Mouse (Mus musculus): ENCODE measurements around the gene Mtf1.

Gene Mtf1

DNA sequence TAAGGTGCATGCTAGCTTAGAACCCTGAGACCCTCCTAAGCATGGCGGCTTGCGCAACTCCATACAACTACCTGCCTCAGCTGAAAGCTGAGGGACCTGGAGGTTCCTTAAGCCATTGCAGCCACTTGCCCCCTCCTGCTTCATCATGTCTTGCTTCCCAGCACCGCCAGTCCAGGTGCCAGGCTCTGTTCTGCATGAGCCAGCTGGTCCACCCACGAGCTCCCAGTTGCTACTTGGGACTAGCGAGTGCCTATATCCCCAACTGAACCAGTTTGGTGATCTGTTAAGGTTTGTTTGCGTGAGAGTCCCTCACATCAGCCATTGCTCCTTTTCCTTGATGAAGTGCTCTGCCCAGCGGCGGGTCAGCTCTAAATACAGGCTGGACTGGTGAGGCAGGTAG is 54.4 kb downstream of the Mtf1 start:
- no peak for DNase-seq (ENCODE audit: low spot score)

DNA sequence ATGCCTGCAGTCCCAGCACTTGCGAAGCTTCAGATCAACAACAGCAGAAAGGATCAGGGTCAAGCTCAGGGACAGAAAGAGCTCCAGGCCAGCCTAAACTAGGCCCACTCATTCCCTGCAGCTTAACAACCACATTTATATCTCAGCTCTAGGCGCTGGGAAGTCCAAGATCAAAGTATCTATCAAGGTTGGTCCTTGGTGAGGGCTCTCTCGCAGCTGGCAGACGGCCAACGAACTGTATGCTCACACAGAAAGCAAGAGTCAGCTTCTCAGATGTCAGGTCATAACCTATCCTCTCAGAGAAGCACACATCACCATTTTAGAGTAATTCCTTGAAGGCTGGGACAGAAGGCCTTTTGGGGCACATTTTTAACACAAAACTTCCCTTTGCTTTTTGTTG is 56.5 kb downstream of the Mtf1 start:
- no peak for DNase-seq (ENCODE audit: low spot score)

DNA sequence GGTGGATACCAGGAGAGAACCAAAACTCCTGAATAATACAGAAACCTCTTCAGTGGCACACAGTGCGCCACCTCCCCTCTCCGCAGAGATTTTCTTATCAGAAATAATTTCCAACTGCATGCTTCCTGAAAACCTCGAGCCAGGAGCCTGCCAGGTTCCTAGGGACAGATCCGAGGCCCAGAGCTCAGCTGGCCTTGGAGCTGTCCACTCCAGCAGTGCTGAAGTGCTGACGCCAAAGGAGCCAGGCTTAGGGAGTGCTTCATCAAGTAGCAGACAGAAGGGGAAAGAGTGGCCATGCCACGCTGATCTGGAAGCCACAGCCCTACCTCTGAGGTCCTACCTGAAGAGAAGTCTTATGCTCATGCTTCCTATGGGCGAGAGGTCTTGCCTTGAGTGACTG is 58.5 kb downstream of the Mtf1 start:
- DNase-seq (ENCODE audit: low spot score): peak; percentile 87

DNA sequence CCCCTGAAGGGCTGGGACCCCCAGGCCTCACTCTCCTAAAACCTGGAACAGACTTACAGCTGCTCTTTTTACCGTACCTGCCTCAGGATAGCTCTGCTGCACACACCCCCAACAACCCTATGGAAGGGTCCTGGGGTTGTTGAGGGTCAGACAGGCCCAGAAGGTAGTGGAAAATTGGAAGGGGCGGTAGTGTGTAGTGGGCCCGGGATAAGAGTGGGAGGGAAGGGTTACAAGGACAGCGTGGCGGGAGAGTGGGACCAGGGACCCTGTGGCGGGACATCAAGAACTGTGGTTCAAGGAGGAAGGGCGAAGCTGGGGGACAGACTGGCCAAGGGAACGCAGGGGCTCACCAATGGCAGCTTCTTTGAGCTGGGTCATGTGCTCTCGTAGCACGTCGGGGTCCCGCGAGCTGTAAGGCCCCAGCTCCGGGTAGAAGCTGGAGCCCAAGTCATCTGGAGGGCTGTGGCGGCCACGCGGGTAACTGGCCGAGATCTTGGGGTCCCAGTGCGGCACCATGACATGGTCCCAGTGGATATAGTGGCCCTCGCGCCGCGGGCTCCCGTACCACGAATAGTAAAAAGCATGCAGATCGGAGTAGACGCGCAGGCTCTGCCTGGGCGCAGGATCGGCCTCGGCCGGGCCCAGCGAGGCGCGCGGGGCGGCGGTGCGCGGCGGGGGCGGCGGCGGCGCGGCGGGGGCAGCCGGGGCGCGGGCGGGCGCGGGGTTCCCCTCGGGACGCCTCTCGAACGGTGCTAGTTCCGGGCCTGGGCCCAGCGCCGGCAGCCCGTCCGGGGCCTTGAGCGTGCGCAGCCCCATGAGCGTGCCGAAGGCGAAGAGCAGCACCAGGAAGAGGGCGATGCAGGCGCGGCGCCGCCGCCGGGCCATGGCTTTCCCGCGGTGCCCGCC is 59.6 kb downstream of the Mtf1 start, which contains the start of gene Maneal:
Maneal (minus strand) TSS at position 889 of the 906 bp plus-strand sequence.
- DNase-seq (ENCODE audit: low spot score): peak; percentile 26

DNA sequence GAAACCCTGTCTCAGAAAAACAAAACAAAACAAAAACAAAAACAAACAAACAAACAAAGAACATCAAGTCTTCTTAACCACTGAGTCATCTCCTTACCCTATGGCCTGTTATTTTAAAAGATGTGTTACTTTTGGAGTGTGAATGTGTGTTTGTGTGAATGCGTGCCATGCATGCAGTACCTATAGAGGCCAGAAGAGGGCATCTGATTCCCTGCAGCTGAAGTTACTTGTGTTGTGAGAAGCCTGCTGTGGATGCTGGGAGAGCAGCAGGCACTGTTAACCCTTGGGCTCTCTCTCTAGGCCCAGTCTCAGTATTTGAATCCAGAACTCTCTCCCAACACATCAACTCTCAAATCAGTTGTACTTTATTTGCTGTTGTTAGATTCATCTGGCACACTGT is 70.8 kb downstream of the Mtf1 start:
- DNase-seq (ENCODE audit: low spot score): no peak

DNA sequence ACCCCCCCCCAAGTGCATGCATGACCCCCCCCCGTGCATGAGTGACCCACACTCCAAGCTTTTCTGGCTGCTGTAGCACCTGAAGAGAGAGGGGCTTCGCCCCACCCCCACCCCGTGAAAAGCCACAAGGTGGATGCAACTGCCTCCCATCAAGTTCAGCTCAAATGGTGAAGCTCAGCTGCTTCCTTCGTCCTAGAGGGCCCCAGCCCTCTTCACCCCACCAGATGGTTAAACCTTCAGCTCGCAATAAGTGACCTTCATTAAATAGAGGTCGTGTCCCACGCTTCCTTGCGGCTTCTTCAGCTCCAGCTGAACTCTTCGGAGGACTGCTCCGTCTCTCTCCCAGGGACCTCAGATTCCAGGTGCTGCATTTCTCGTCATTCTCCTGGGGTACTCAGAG is 78.7 kb downstream of the Mtf1 start, which contains the start of gene Epha10:
Epha10 (plus strand) TSS at position 301 of the 400 bp plus-strand sequence.
- no peak for DNase-seq (ENCODE audit: low spot score)

DNA sequence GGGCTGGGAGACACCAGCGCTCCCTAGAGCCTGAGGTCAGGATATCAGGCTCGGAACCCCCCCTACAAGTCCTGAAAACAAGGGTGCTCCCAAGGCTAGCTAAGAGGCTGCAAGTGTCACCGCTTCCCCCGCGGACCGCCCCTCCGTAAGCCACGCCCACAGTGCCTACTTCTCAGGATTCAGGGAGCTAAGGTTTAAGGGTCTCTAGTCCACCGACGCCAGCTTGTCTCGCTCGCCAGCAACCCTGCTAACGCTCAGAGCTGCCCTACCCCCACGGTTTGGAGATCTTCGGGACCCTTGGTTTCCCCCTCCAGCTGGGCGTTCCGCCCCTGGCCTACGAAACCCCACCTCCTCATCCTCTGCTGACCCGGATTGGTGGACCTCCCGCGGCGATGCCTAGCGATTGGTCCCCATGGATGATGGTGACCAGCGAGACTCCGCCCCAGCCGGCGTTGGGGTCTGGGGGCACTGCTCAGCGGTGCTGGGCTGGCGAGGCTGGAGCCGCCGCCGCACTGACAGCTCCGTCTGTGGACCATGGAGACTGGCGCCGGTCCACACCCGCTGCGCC is 79.5 kb downstream of the Mtf1 start:
- DNase-seq (ENCODE audit: low spot score): peak; percentile 94

DNA sequence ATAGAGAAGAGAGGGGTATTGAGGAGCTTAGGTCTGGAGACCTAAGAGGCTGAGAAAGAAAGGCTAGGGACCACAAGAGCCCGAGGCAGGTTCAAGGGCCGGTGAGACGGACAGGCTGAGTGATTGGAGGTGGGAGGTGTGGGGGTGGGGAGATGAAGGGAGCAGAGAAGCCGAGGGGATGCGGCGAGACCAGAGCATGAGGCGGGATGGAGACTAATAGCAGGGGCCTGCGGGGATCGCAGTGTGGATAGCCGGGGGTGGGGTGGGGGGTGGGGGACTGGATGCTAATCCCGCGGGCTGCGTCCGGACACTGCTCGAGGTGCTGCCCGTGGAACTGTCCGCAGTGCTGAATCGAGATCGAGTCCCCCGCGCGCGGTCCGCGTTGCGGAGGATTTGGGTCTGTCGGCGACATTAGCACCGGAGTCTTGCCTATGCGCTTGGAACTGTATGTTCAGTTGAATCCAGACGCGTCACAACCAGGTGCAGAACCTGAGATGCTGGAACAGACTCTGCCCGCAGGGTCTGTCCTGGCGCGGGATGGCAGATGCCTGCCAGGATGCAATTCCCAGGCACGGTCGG is 80.3 kb downstream of the Mtf1 start:
- peak; percentile 60 for DNase-seq (ENCODE audit: low spot score)

DNA sequence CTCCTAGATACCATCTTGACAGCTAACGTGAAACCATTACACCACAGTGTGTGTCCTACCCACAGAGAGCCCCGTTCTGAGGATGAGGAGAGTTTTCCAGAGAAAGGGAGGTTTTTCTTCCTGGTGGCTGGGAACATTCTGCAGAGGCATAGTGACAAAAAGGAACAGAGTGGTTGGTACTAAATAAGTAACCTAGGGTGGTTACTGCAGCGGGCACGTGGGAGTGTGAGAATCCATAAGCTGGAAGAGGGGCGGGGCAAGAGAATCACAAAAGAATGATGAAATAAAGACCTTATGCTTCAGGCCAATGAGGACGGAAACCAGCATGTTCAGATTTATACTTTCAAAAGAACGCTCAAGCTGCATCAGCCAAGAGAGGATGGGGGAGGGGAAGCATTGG is 86.8 kb downstream of the Mtf1 start:
- no peak for DNase-seq (ENCODE audit: low spot score)

DNA sequence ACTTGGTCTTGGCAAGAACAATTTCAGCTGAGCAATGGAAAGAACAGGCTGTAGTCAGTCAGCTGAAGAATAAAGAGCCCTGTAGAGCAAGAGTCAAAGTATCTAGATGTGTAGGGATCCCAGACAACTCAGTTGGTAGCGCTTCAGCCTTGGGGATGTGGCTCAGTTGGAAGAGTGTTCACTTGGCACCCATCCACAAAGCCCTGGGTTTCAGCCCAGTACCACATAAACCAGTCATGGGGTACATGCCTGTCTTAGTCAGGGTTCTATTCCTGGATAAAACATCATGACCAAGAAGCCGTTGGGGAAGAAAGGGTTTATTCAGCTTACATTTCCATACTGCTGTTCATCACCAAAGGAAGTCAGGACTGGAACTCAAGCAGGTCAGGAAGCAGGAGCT is 88.0 kb downstream of the Mtf1 start:
- DNase-seq (ENCODE audit: low spot score): no peak

DNA sequence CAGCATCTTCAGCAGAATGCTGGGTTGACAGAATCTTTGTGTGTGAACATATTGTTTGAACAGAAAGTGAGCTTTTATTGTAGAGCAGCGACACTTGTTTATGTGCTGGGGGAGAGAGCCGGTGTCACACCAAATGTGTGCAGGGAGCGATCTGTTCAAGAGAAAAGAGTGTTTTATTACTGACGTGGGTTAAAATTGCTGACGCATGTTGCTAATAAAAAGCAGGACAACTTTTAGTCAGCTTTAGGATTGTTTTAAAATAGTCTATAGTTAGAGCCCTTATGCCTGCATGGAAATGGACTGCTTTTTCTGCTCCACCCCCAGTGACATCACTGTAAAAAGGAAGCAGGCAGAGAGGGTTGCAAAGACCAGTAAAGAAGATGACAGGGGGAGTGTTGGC is 88.9 kb downstream of the Mtf1 start:
- no peak for DNase-seq (ENCODE audit: low spot score)

DNA sequence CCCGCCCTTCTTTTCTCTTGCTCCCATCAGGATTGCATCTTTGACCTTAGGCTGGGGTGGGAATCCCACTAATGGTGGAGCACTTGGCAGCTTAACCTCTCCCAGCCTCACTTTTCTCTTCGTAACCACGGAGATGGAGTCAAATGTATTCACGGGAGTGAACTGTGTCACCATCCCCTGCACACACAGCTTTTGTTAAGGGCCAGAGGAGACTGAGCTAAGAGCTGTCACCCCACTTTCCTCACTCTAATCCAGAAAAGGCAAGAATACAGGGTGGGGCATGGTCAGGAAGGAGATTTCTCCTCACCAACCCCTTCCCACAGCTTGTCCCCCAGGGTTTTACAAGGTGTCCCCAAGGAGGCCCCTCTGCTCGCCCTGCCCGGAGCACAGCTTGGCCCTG is 91.9 kb downstream of the Mtf1 start:
- no peak for DNase-seq (ENCODE audit: low spot score)

DNA sequence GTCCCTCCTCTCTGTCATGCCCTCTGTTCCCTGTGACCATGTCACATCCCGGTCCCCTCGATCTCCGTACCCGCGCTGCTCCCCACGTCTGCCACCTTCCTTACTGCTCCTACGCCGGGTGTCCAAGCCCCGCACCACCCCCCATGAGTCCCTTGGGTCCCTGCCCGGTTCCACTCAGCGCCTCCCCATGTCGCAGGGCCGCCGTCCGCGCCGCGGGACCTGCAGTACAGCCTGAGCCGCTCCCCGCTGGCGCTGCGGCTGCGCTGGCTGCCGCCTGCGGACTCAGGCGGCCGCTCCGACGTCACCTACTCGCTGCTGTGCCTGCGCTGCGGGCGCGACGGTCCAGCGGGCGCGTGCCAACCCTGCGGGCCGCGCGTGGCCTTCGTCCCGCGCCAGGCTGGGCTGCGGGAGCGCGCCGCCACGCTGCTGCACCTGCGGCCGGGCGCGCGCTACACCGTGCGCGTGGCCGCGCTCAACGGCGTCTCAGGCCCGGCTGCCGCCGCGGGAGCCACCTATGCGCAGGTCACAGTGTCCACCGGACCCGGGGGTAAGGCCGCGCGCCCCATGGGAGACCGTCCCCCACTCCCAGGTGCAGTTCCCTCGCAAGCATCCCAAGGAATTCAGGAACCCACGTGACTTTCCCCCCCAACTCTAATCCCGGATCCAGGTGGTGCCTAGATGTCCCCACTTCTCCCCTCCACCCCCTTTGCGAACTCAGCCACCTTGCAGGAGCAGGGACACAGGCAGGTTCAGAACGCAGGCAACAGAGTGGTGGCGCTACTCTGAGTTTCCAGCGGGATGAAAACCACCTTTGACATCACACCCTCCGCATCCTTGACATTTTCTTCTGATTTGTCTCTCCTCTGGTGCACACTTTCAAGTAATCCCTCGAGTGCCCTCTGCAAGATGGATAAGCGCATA is 92.9 kb downstream of the Mtf1 start:
- DNase-seq (ENCODE audit: low spot score): no peak

DNA sequence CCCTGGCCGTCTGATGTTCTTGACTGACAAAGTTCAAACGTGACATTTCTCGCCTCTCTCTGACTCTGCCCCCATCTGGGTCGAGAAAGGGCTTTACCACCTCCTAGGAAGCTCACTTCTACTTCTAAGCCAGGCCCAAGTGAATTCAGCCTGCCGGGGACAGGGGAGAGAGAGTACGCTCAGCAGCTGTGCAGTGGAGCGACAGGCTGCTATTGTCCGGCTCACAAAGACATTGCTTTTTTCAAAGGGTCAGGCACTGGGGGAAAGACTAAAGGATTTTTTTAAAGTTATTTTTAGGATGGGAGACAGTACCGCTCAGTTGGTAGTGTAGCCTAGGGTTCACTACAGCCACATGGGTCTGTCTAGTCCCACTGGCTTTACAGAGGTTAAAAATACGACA is 96.5 kb downstream of the Mtf1 start:
- DNase-seq (ENCODE audit: low spot score): peak; percentile 69
